Mouse (Mus musculus) heart, adult 2 months (tissue): ENCODE results near the gene Ppl. TPM values are rescaled to one million over a fixed set of nuclear protein-coding genes. Genes with fewer than 3 reads are reported as not detected.

ENCODE experiments used
- DNase-seq, 2 experiments: peaks; one replicate each; pipeline ENCODE4 v3.0.0; 2021
- H3K27ac ChIP-seq: fragments of 200-600 bp; 2 replicates; pipeline ENCODE4 v1.8.1; 2022
- H3K27me3 ChIP-seq: fragments of 200-500 bp; 2 replicates; pipeline ENCODE4 v1.6.1; 2012; ENCODE audit warnings: mild to moderate bottlenecking, low read length, inconsistent platforms, mixed read lengths; ENCODE audit not compliant: control insufficient read depth, insufficient read depth
- H3K36me3 ChIP-seq: fragments of 200-500 bp; 2 replicates; pipeline ENCODE4 v1.6.1; 2012; ENCODE audit warnings: low read length, inconsistent platforms; ENCODE audit not compliant: control insufficient read depth, insufficient read depth
- H3K4me1 ChIP-seq: fragments of 200-500 bp; 2 replicates; pipeline ENCODE4 v1.6.1; 2011; ENCODE audit warnings: low read length; ENCODE audit not compliant: control insufficient read depth, insufficient read depth
- H3K4me3 ChIP-seq: fragments of 200-600 bp; 2 replicates; pipeline ENCODE4 v1.8.1; 2022
- H3K79me2 ChIP-seq: fragments of 200-500 bp; replicated peaks from 2 replicates; pipeline ENCODE4 v1.6.1; 2012; ENCODE audit warnings: mild to moderate bottlenecking, inconsistent platforms, low read length, moderate library complexity, mixed read lengths; ENCODE audit not compliant: control insufficient read depth, insufficient read depth
- H3K9ac ChIP-seq: fragments of 200-500 bp; 2 replicates; pipeline ENCODE4 v1.6.1; 2012; ENCODE audit warnings: low read depth, mild to moderate bottlenecking, control low read depth, inconsistent platforms, low read length, mixed read lengths
- CTCF ChIP-seq: fragments of 200-600 bp; IDR thresholded peaks from 2 replicates; pipeline ENCODE4 v1.8.1; 2022; ENCODE audit warnings: antibody characterized with exemption, mild to moderate bottlenecking, moderate library complexity
- EP300 ChIP-seq: fragments of 200-500 bp; IDR thresholded peaks from 2 replicates; pipeline ENCODE4 v1.6.1; 2011; ENCODE audit warnings: low read depth, low read length, control low read depth; ENCODE audit not compliant: insufficient read depth
- POLR2A ChIP-seq: fragments of 200-500 bp; IDR thresholded peaks from 2 replicates; pipeline ENCODE4 v1.6.1; 2011; ENCODE audit warnings: mild to moderate bottlenecking, low read depth, low read length, control low read depth; ENCODE audit not compliant: insufficient read depth
- WGBS: fragments of 180-500 bp; shearing (Covaris S2); methylation state at CpG from one replicate; pipeline ENCODE4 v1.1.7; 2018; 5-methylcytosine and 5-hydroxymethylcytosine counted together
- intact Hi-C: fragments of 180-260 bp; cut with DNase I; formaldehyde crosslinking; loops from one replicate; pipeline ENCODE4 v1.15.1; 2025
- polyA plus RNA-seq: library from polyadenylated mRNA; depleted of rRNA; stranded (reverse); fragments of >200 nt; gene quantifications from 2 replicates; pipeline ENCODE4 v1.2.3, GENCODE M21; 2012; rRNA removed
- total RNA-seq, 2 experiments: library from RNA; stranded (reverse); gene quantifications; 2 replicates each; pipeline ENCODE4 v1.2.3; 2021

Gene Ppl
- total and polyA plus RNA-seq, 3 experiments, result 2.5 to 9.4 (median 4.5) TPM

DNA sequence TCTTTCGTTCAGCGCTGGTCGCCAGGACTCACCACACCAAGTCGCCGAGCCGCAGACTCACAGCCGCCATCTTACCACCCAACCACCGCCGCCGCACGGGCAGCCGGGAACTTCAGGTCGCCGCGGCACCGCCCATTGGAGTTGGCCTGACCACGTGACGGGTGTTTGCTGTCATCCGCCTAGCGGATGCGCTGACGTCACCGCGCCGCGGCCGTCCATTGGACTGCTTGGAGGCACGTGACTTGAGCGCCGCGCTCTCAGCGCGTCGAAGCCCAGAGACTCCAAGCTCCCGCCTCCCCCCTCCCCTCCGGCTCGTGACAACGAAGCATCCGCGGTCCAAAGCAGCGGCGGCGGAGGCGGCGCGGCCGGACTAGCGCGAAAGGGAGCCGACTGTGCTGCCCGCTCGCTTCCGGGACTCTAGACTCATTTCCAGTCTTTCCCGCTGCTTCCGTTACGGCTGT, 82.4 kb downstream of the Ppl start, which contains the start of the genes Glyr1 and Ubn1:
Gene Glyr1 (minus strand): TSS at position 90 of the 461 bp plus-strand sequence.
Gene Ubn1 (plus strand): TSS at position 284 of the 461 bp plus-strand sequence.
- Histone ChIP-seq H3K79me2 (peaks cover 5% of the 10 kb centered on the region; the same call in 1 of the 2 replicates), H3K36me3 (peaks cover 30% of the 10 kb centered on the region), H3K4me1 (peaks cover 7% of the 10 kb centered on the region), H3K4me3 (peak within 1 kb of the TSS; percentile 77), H3K27ac (peak within 1 kb of the TSS; percentile 98), H3K9ac (peak within 1 kb of the TSS; percentile 91), H3K27me3 (no peaks in the 10 kb centered on the region)
- TF ChIP-seq POLR2A (peak; percentile 92), CTCF (no peak), EP300 (peak; percentile 77)
- under 1% methylated on average over 56 of the region's 56 CpGs for WGBS
- intact Hi-C loops, result loop anchor here (5.0 kb wide), 2 partner anchors 82 to 163 kb away; partner anchors contain the start of genes Mgrn1 and Ppl
- peak; percentile 98 to 100 for DNase-seq

- TF ChIP-seq EP300, result no peak
- TF ChIP-seq CTCF, result no peak
- TF ChIP-seq POLR2A, result no peak
- peak overlapping the region; percentile 85 for H3K9ac ChIP-seq
- no peaks in the 10 kb centered on the region for H3K27me3 ChIP-seq
- H3K4me1 ChIP-seq, result peaks cover 7% of the 10 kb centered on the region
- peaks cover 5% of the 10 kb centered on the region; the same call in 1 of the 2 replicates for H3K79me2 ChIP-seq
- DNase-seq, result no peak
- peak overlapping the region; percentile 77 for H3K4me3 ChIP-seq
- peak overlapping the region; percentile 96 for H3K27ac ChIP-seq
- intact Hi-C loops, result loop anchor here (5.0 kb wide), 1 partner anchor 162 kb away; the partner anchor contains the start of gene Mgrn1
- under 1% methylated on average over 38 of the region's 38 CpGs for WGBS
- H3K36me3 ChIP-seq, result peaks cover 30% of the 10 kb centered on the region
Measured at GRCm38 (mm10) chr16:5049182-5049773, 82.9 kb downstream of the Ppl start.

- peaks cover 5% of the 10 kb centered on the region; the same call in 1 of the 2 replicates for H3K79me2 ChIP-seq
- 90% methylated on average over 3 of the region's 3 CpGs for WGBS
- DNase-seq, result no peak
- intact Hi-C loops, result loop anchor here (5.0 kb wide), 1 partner anchor 158 kb away; the partner anchor contains the start of gene Mgrn1
- H3K27me3 ChIP-seq, result no peaks in the 10 kb centered on the region
- no peak overlapping the region for H3K27ac ChIP-seq
- H3K4me3 ChIP-seq, result no peak overlapping the region
- no peak overlapping the region for H3K9ac ChIP-seq
- peaks cover 25% of the 10 kb centered on the region for H3K36me3 ChIP-seq
- TF ChIP-seq POLR2A (no peak), EP300 (no peak), CTCF (no peak)
- H3K4me1 ChIP-seq, result peaks cover 3% of the 10 kb centered on the region
Measured at GRCm38 (mm10) chr16:5045322-5045721, 86.9 kb downstream of the Ppl start.

DNA sequence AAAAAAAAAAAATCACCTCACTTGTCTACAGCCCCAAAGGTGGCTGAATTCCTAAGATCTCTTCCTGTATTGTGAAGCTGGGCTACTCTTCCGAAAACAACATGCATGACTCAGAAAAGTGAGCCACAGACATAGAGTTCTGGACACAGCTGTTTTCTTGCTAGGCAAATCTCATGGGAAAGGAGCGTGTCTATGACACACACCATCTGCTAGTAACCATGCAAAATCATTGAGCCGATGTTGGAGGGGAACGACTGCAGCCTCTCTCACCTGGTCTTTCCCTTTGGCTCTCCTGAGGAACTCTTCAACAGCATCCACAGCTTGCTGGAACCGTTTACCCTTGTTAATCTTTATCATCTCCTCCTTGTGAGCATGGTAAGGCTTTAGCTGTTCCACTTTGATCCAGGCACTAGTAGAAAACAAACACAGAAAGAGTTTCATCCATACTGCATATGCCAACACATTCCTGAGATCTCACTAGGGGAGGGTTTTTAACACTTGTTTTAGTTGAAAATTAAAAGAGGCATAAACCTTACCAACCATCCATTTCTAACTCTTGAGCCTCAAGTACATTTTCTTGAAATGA, 95.5 kb downstream of the Ppl start:
- peak; percentile 43 to 47 for DNase-seq
- TF ChIP-seq POLR2A (0 out of 2 replicates have a peak, but pooled peaks have one; percentile 29), CTCF (no peak), EP300 (0 out of 2 replicates have a peak, but pooled peaks have one; percentile 22)
- Histone ChIP-seq H3K4me1 (peaks cover 2% of the 10 kb centered on the region), H3K27me3 (no peaks in the 10 kb centered on the region), H3K79me2 (peaks cover 2% of the 10 kb centered on the region), H3K27ac (no peak overlapping the region; the same call in 1 of the 2 replicates), H3K36me3 (peaks cover 22% of the 10 kb centered on the region), H3K4me3 (no peak overlapping the region), H3K9ac (no peak overlapping the region)
- intact Hi-C loops, result no loop called here
- WGBS, result 70% methylated on average over 5 of the region's 5 CpGs

Other genes with a start within 250 kb of the Ppl start
- 100 to 1,000 TPM; 148 to 168 TPM for gene Mgrn1, start 246.2 kb downstream of the Ppl start, total RNA-seq
- gene Mgrn1, start 246.2 kb downstream of the Ppl start, polyA plus RNA-seq, result 274 and 284 TPM in 2 replicates
- gene Nudt16l1, start 193.7 kb downstream of the Ppl start, total RNA-seq, result 10 to 100 TPM; 16.7 to 17.1 TPM
- gene Nudt16l1, start 193.7 kb downstream of the Ppl start, polyA plus RNA-seq, result 38.9 and 44.5 TPM in 2 replicates
- 10 to 100 TPM; 11.4 to 12.7 TPM for gene Anks3, start 168.2 kb downstream of the Ppl start, total RNA-seq
- gene Anks3, start 168.2 kb downstream of the Ppl start, polyA plus RNA-seq, result 21.3 and 30.4 TPM in 2 replicates
- not detected for gene Sept12, start 134.6 kb downstream of the Ppl start, total RNA-seq
- gene Sept12, start 134.6 kb downstream of the Ppl start, polyA plus RNA-seq, result 0.20 and 0.23 TPM in 2 replicates
- gene Smim22, start 125.1 kb downstream of the Ppl start, total RNA-seq, result not detected
- gene Smim22, start 125.1 kb downstream of the Ppl start, polyA plus RNA-seq, result 2.1 TPM in 1 of 2 replicates, not detected in the other
- gene Rogdi, start 118.9 kb downstream of the Ppl start, total RNA-seq, result 10 to 100 TPM; 15.5 to 19.4 TPM
- 50.7 and 63.0 TPM in 2 replicates for gene Rogdi, start 118.9 kb downstream of the Ppl start, polyA plus RNA-seq
- gene Glyr1, start 82.6 kb downstream of the Ppl start, total RNA-seq, result 10 to 100 TPM; 39.2 to 42.9 TPM
- 35.9 and 48.6 TPM in 2 replicates for gene Glyr1, start 82.6 kb downstream of the Ppl start, polyA plus RNA-seq
- 10 to 100 TPM; 22.8 to 23.1 TPM for gene Ubn1, start 82.4 kb downstream of the Ppl start, total RNA-seq
- 15.8 and 21.2 TPM in 2 replicates for gene Ubn1, start 82.4 kb downstream of the Ppl start, polyA plus RNA-seq
- gene Sec14l5, start 14.7 kb upstream of the Ppl start, total RNA-seq, result under 1 TPM; 0.73 to 0.78 TPM
- 2.1 and 4.3 TPM in 2 replicates for gene Sec14l5, start 14.7 kb upstream of the Ppl start, polyA plus RNA-seq
- gene Nagpa, start 71.6 kb upstream of the Ppl start, total RNA-seq, result 10 to 100 TPM; 11.3 to 15.7 TPM
- 22.7 and 24.2 TPM in 2 replicates for gene Nagpa, start 71.6 kb upstream of the Ppl start, polyA plus RNA-seq
- 10 to 100 TPM; 17.4 to 19.9 TPM for gene AU021092, start 89.9 kb upstream of the Ppl start, total RNA-seq
- gene AU021092, start 89.9 kb upstream of the Ppl start, polyA plus RNA-seq, result 12.1 and 12.5 TPM in 2 replicates
- gene Alg1, start 101.2 kb upstream of the Ppl start, total RNA-seq, result 10 to 100 TPM; 12.0 to 12.5 TPM
- gene Alg1, start 101.2 kb upstream of the Ppl start, polyA plus RNA-seq, result 34.0 and 37.1 TPM in 2 replicates
- 1 to 10 TPM; 6.9 to 8.2 TPM for gene Eef2kmt, start 123.6 kb upstream of the Ppl start, total RNA-seq
- gene Eef2kmt, start 123.6 kb upstream of the Ppl start, polyA plus RNA-seq, result 27.9 and 29.7 TPM in 2 replicates